22 mouse cellular contexts compared by ENCODE assay signal in the genomic region with DNA sequence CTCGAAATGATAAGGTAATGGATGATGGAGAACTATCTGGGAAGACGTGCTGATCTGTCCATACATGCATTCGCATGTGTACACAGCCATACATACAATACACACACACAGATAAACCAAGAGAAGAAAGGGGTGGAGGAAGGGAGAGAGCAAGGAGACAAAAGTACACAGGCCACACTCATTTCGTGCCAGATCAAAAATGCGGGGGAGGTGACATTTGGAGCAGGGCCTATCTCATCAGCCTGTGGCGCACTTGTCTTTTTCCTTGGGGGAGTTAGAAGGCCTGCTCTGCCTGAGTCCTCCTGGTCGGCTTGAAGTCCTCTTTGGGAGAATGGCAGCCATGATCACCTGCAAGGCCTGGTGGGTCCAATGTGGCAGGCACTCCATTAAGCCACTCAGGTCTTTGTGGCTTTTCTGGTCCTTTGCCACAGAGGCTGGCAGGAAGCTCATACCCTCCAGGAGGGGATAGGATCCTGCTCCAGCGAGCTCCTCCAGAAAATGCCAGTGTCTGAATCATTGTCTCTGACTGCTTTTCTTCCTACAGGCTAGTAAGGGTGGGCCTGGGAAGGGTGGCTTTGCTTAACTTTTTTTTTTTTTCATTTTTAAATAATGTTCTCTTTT.
DNase-seq lines count a peak whose midpoint lies in the region; ATAC-seq and TF ChIP-seq lines count a peak whose summit lies in the region.
"Had no signal": no experiment of that assay in that cellular context is flagged by ENCODE, and none has a peak within 500 bp of the region (broad histone marks: within the 10 kb centered on the region; RNA-seq: fewer than 3 reads in every experiment).

No protein-coding gene starts in this region.

- H3K36me3 ChIP-seq in CH12.LX (replicated peaks in 1 of 2; ENCODE audit: control insufficient read depth in 1 of 2, insufficient read depth in 1 of 2, low read length in 1 of 2) = peaks cover 0 to 7% of the 10 kb centered on the region in 2 experiments
- no peaks in the 10 kb centered on the region for H3K36me3 ChIP-seq in liver, postnatal 0 days (replicated peaks; ENCODE audit: insufficient read depth, low read length)
- H3K36me3 ChIP-seq: embryonic facial prominence, embryonic 10.5 days; heart, embryonic 13.5 days; hindbrain, embryonic 12.5 days had no signal

- no peak overlapping the region for H3K4me2 ChIP-seq in CH12.LX (ENCODE audit: insufficient read depth, low read depth, poor library complexity, severe bottlenecking)
- H3K4me2 ChIP-seq in liver, postnatal 0 days (ENCODE audit: low read depth, low read length) = no peak overlapping the region
- H3K4me2 ChIP-seq: forebrain, embryonic 13.5 days; heart, embryonic 13.5 days; hindbrain, embryonic 12.5 days had no signal

- ATAC-seq in inflammation-experienced regulatory T-cells, adult 6 months = peak; percentile 49
- ATAC-seq in liver, postnatal 0 days = no peak; the same call in 1 of the 2 replicates
- ATAC-seq: forebrain, embryonic 13.5 days; hindbrain, postnatal 0 days; intestine, embryonic 16.5 days; Patski had no signal

- H3K9ac ChIP-seq in CH12.LX (ENCODE audit: insufficient read depth, low read depth) = no peak overlapping the region
- no peak overlapping the region for H3K9ac ChIP-seq in liver, postnatal 0 days (replicated peaks)
- H3K9ac ChIP-seq: forebrain, embryonic 13.5 days; heart, embryonic 13.5 days; hindbrain, embryonic 12.5 days had no signal

- TF ChIP-seq EP300 in CH12.LX (IDR thresholded peaks at IDR 0.05; ENCODE audit: low read length) = no peak
- TF ChIP-seq EP300 in liver, postnatal 0 days (IDR thresholded peaks at IDR 0.05; ENCODE audit: low read depth) = no peak

- no peak overlapping the region for H3K4me3 ChIP-seq in CH12.LX (replicated peaks in 1 of 3; ENCODE audit: low read depth in 2 of 3, low read length in 2 of 3, poor library complexity in 1 of 3)
- no peak overlapping the region for H3K4me3 ChIP-seq in liver, postnatal 0 days (ENCODE audit: low read depth, low read length)
- H3K4me3 ChIP-seq: embryonic facial prominence, embryonic 10.5 days; forebrain, embryonic 13.5 days; heart, embryonic 13.5 days; hindbrain, embryonic 12.5 days had no signal

- no peaks in the 10 kb centered on the region for H3K79me2 ChIP-seq in CH12.LX (replicated peaks; ENCODE audit: control insufficient read depth, extremely low read depth, insufficient read depth, poor library complexity, severe bottlenecking)

- no peak overlapping the region for H3K27ac ChIP-seq in CH12.LX (ENCODE audit: insufficient read depth, low read depth)
- no peak overlapping the region for H3K27ac ChIP-seq in liver, postnatal 0 days (ENCODE audit: low read depth)
- H3K27ac ChIP-seq: embryonic facial prominence, embryonic 10.5 days; forebrain, embryonic 13.5 days; heart, embryonic 13.5 days; hindbrain, embryonic 12.5 days; hindbrain, postnatal 0 days had no signal

- H3K9me3 ChIP-seq in CH12.LX (replicated peaks; ENCODE audit: low read length) = no peaks in the 10 kb centered on the region
- no peaks in the 10 kb centered on the region for H3K9me3 ChIP-seq in liver, postnatal 0 days (ENCODE audit: low read length)
- H3K9me3 ChIP-seq: embryonic facial prominence, embryonic 10.5 days; forebrain, embryonic 13.5 days; heart, embryonic 13.5 days; hindbrain, embryonic 12.5 days had no signal

- 63% methylated on average over 8 of the region's 8 CpGs for WGBS in liver, postnatal 0 days (ENCODE audit: insufficient replicate concordance)

- no peaks in the 10 kb centered on the region for H3K27me3 ChIP-seq in CH12.LX (replicated peaks)
- H3K27me3 ChIP-seq in liver, postnatal 0 days (ENCODE audit: insufficient read depth, low read length) = no peaks in the 10 kb centered on the region
- H3K27me3 ChIP-seq: heart, embryonic 13.5 days; Patski had no signal

- TF ChIP-seq RAD21 in CH12.LX (IDR thresholded peaks at IDR 0.05; ENCODE audit: low read depth, low read length) = no peak

- peak; percentile 54 for DNase-seq in cerebellum, postnatal 14 days
- DNase-seq in cerebellum, adult 8-10 months = no peak
- DNase-seq in CD4-positive helper T cell, adult 2 months (ENCODE audit: low read depth, low spot score) = peak; percentile 63
- no peak for DNase-seq in CH12.LX (ENCODE audit: extremely low read depth)
- no peak for DNase-seq in thymus, adult 18-20 months
- no peak for DNase-seq in liver, postnatal 0 days
- DNase-seq in lung, postnatal 10 days = no peak
- DNase-seq: adrenal gland, adult 2 months; adrenal gland, postnatal 25 days; cerebellum, adult 11 months; cerebellum, adult 9-10 months; gastrocnemius, postnatal 36 days; heart, adult 11 months; heart, postnatal 36 days had no signal

- dilution Hi-C loops in CH12.LX (cut with MboI; ENCODE audit: extremely low pct_ligation_motif_present, extremely low pct_unique_long_range_greater_than_20kb, low sequenced_read_pairs) = no loop called here

- TF ChIP-seq CTCF in CH12.LX (conservative IDR thresholded peaks at IDR 0.05 in 1 of 2, IDR thresholded peaks at IDR 0.05 in 1 of 2; ENCODE audit: low read depth in 2 of 2, low read length in 2 of 2) = no peak
- TF ChIP-seq CTCF in liver, postnatal 0 days (IDR thresholded peaks at IDR 0.05; ENCODE audit: low read depth) = no peak

- in situ Hi-C loops in CH12.LX (cut with MboI; ENCODE audit: low pct_ligation_motif_present, low pct_unique_long_range_greater_than_20kb, low sequenced_read_pairs) = no loop called here

- no peak for TF ChIP-seq POLR2A in CH12.LX (IDR thresholded peaks at IDR 0.05; ENCODE audit: low read depth, low read length)

- peaks cover 27 to 73% of the 10 kb centered on the region in 2 experiments for H3K4me1 ChIP-seq in CH12.LX (ENCODE audit: control insufficient read depth in 1 of 2, insufficient read depth in 2 of 2)
- H3K4me1 ChIP-seq in liver, postnatal 0 days (ENCODE audit: insufficient read depth) = peaks cover 10% of the 10 kb centered on the region

TF ChIP-seq in CH12.LX, 34 proteins besides CTCF, POLR2A, EP300 and RAD21:
- TF ChIP-seq ZNF384 (IDR thresholded peaks at IDR 0.05; ENCODE audit: low read depth, low read length) (0 out of 2 replicates have a peak, but pooled peaks have one; percentile 14), ELF1 (IDR thresholded peaks at IDR 0.05; ENCODE audit: low read depth, low read length) (no peak)
TF ChIP-seq in CH12.LX: peak in this region for 1.

Comparison
In these comparisons a context has a peak if more than half of its experiments do, and no peak if none do; other contexts are left out.
1. DNase-seq: peak in cerebellum, postnatal 14 days (2 of 2) and CD4-positive helper T cell, adult 2 months (single experiment); none in cerebellum, adult 8-10 months (single experiment), CH12.LX (single experiment), thymus, adult 18-20 months (0 of 2), liver, postnatal 0 days (single experiment) and lung, postnatal 10 days (single experiment).